Mouse (Mus musculus) stomach, embryonic 14.5 days (tissue): Measurements from ENCODE around the gene Ank2. TPM values are rescaled to one million over a fixed set of nuclear protein-coding genes. Genes with fewer than 3 reads are reported as not detected.

ENCODE experiments used
- ATAC-seq: fragments of 200-750 bp; cut with Nextera tagmentation; 2 replicates; pipeline ENCODE4 v1.8.0; 2017; ENCODE audit warnings: low read depth, moderate TSS enrichment; ENCODE audit not compliant: insufficient number of reproducible peaks, insufficient read depth, low FRiP score
- H3K27ac ChIP-seq: fragments of 300-500 bp; sonication (generic); 2 replicates; pipeline ENCODE4 v1.5.1; 2014; ENCODE audit warnings: mild to moderate bottlenecking, low read length, moderate library complexity, mixed read lengths
- H3K27me3 ChIP-seq: fragments of 300-500 bp; sonication (generic); 2 replicates; pipeline ENCODE4 v1.6.1; 2014; ENCODE audit warnings: low read length, control low read depth, mixed read lengths; ENCODE audit not compliant: control insufficient read depth, insufficient read depth
- H3K36me3 ChIP-seq: fragments of 300-500 bp; sonication (generic); 2 replicates; pipeline ENCODE4 v1.6.1; 2014; ENCODE audit warnings: mild to moderate bottlenecking, control low read depth, low read length, moderate library complexity, mixed read lengths; ENCODE audit not compliant: control insufficient read depth, insufficient read depth
- H3K4me1 ChIP-seq: fragments of 300-500 bp; sonication (generic); 2 replicates; pipeline ENCODE4 v1.6.1; 2014; ENCODE audit warnings: low read length, control low read depth, mixed read lengths; ENCODE audit not compliant: control insufficient read depth, insufficient read depth
- H3K4me2 ChIP-seq: fragments of 300-500 bp; sonication (generic); replicated peaks from 2 replicates; pipeline ENCODE4 v1.6.1; 2014; ENCODE audit warnings: low read depth, low read length, control low read depth
- H3K4me3 ChIP-seq: fragments of 300-500 bp; sonication (generic); 2 replicates; pipeline ENCODE4 v1.5.1; 2014; ENCODE audit warnings: low read depth, low read length, control low read depth
- H3K9ac ChIP-seq: fragments of 300-500 bp; sonication (generic); replicated peaks from 2 replicates; pipeline ENCODE4 v1.6.1; 2014; ENCODE audit warnings: low read depth, mild to moderate bottlenecking, control low read depth, low read length, moderate library complexity, mixed read lengths
- H3K9me3 ChIP-seq: fragments of 300-500 bp; sonication (generic); 2 replicates; pipeline ENCODE4 v1.6.1; 2016; ENCODE audit warnings: low read depth, low read length, control low read depth; ENCODE audit not compliant: control insufficient read depth
- WGBS: fragments of 180-500 bp; shearing (Covaris S2); extraction: QIAGEN DNeasy Blood & Tissue Kit; methylation state at CpG from one replicate; pipeline ENCODE4 v1.1.7; 2014; 5-methylcytosine and 5-hydroxymethylcytosine counted together
- polyA plus RNA-seq: library from polyadenylated mRNA; unstranded; fragments of >200 nt; fragmentation: Nextera tagmentation; extraction: Ambion mirVana; gene quantifications from 2 replicates; pipeline ENCODE4 v1.2.1, GENCODE M21; 2014

Gene Ank2
- polyA plus RNA-seq, 1 experiment from 2014 or later, result 50.0 TPM

DNA sequence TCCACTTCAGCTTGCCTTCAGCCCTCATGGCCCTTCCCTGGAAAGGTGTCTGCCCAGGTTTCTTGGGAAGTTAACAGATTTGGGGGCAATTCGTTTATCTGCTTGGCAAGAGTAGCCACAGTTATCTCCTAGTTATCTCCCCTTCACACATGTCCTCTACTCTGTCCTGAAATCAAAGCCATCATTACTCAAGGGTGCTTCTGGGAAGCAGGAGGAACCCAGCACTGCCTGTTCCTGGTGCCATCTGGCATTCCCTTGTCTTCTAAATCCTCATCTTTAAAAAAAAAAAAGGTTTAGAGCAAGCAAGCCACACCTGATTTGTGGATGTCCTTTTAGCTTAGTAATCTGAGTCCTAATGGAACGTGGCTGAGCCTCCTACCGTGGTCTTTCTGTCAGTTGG lies 335.4 kb downstream of the Ank2 start:
- WGBS, result 46% methylated on average over 3 of the region's 3 CpGs
- H3K4me3 ChIP-seq, result no peak overlapping the region
- no peaks in the 10 kb centered on the region for H3K36me3 ChIP-seq
- ATAC-seq, result no peak
- no peaks in the 10 kb centered on the region for H3K9me3 ChIP-seq
- H3K27ac ChIP-seq, result no peak overlapping the region
- no peak overlapping the region for H3K4me2 ChIP-seq
- H3K27me3 ChIP-seq, result no peaks in the 10 kb centered on the region
- no peaks in the 10 kb centered on the region for H3K4me1 ChIP-seq
- H3K9ac ChIP-seq, result no peak overlapping the region

DNA sequence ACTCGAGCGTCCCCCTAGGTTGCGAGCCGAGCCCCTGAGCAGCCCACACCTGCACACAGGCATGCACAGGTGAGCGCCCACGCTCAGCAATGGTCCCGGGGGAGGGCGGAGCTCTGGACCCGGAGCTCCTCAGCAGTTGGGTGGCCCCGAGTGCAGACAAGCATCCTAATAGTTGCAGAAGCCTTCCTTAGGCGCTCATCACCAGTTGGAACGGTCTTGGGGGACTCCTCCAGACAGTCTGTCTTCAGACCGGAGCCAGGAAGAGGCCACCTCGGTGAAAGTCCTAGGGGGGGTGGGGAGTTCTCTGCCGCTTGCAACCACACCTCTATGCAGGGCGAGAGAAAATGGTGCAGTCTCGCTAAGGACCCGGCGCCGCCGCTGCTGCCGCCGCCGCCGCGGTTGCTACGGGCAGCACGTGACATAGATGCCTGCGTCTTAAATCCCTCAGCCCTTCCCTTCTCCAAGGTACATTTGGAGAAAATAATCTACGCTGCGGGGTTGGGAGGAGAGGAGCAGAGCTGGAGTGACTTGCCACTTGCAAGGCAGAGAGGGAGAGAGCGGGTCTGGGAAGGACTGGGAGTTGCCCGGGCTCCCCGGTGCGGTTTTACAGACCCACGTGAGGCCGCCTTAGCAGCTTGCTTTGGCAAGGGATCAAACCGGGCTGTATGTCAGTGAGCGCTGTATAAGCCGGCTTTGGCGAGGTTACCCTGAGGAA lies 337.0 kb downstream of the Ank2 start:
- H3K4me3 ChIP-seq, result peak overlapping the region; percentile 49
- WGBS, result under 1% methylated on average over 41 of the region's 41 CpGs
- peak overlapping the region; percentile 96 for H3K4me2 ChIP-seq
- H3K36me3 ChIP-seq, result no peaks in the 10 kb centered on the region
- peak; percentile 87 for ATAC-seq
- no peaks in the 10 kb centered on the region for H3K9me3 ChIP-seq
- no peaks in the 10 kb centered on the region for H3K27me3 ChIP-seq
- no peak overlapping the region for H3K9ac ChIP-seq
- H3K4me1 ChIP-seq, result no peaks in the 10 kb centered on the region
- no peak overlapping the region for H3K27ac ChIP-seq

DNA sequence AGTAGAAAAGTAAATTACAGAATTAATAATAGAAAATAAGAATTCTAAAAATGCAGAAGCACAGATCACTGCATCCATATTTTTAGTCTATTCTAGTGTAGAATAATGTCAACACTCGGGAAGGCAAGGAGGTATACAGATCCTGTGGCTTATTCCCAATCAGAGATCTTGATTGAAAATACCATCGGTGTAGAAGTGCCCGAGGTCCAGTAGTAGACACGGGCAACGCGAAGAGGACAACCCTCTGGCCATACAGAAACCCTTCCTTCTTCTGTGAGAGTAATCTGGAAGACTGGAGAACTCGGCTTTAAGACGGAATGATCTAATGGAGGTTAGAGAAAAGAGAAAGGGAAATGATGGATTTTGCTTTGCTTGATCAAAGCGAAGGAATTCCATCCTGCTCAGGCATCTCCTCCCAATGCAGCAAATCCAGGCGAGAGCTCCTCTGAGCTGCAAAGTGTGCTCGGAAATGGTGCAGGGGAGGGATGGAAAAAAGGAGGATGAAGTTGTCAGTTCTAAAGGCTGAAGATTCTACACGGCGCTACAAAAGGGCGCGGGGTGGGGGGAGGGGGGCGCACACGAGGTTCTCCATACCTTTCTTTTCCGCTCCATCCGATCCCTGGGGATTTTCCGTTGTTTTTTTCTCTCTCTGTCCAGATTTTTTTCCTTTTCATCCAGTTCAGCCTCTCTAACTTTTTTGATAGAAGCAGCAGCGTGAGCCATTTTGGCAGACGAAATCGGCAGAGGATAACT lies 337.9 kb downstream of the Ank2 start:
- Histone ChIP-seq H3K4me2 (peak overlapping the region; percentile 96), H3K9me3 (no peaks in the 10 kb centered on the region), H3K27ac (no peak overlapping the region), H3K4me3 (peak overlapping the region; percentile 49), H3K27me3 (no peaks in the 10 kb centered on the region), H3K9ac (no peak overlapping the region), H3K4me1 (no peaks in the 10 kb centered on the region), H3K36me3 (no peaks in the 10 kb centered on the region)
- peak; percentile 38; the same call in 1 of the 2 replicates for ATAC-seq
- WGBS, result 3% methylated on average over 23 of the region's 23 CpGs

DNA sequence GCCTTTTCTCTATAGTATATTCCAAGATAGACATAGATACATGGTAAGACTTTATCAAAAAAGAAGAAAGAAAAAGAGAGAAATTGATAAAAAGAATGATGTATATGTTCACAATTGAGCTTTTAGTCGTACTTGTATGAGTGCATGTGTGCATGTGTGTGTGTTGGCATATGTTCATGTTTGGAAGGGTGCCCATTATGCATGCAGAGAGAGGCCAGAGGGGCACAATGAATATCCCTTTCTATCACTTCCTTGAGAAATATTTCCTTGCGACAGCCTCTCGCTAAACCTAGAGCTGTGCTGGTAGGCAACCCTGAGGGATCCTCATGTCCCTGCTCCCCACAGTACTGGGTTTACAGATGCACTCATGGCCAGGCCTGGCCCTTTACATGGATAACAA lies 341.4 kb downstream of the Ank2 start:
- no peak for ATAC-seq
- Histone ChIP-seq H3K4me1 (no peaks in the 10 kb centered on the region), H3K9me3 (no peaks in the 10 kb centered on the region), H3K9ac (no peak overlapping the region), H3K4me3 (no peak overlapping the region), H3K27me3 (no peaks in the 10 kb centered on the region), H3K4me2 (no peak overlapping the region), H3K36me3 (no peaks in the 10 kb centered on the region), H3K27ac (no peak overlapping the region)
- WGBS, result 83% methylated on average over 3 of the region's 3 CpGs

DNA sequence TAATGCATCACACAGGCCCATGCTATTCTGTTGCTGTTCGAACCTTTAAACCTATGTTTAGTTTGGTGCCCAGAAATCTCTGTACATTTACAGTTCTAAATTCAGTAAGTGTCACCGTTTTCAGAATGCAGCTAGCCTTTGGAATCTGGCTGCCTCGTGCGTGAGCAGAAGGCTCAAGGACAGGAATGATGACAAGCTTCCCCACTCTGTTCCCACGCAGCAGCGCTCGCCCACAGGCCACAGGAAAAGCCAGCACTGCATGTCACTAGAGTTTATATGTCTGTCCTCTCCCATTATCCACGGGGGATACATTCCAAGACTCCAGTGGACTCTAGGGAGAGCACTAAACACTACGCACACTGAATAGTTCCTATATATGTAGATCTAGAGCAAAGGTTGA lies 343.1 kb downstream of the Ank2 start:
- Histone ChIP-seq H3K4me1 (no peaks in the 10 kb centered on the region), H3K27ac (no peak overlapping the region), H3K9me3 (no peaks in the 10 kb centered on the region), H3K27me3 (no peaks in the 10 kb centered on the region), H3K9ac (no peak overlapping the region), H3K4me2 (no peak overlapping the region), H3K4me3 (no peak overlapping the region), H3K36me3 (no peaks in the 10 kb centered on the region)
- no peak for ATAC-seq
- 87% methylated on average over 9 of the region's 9 CpGs for WGBS

DNA sequence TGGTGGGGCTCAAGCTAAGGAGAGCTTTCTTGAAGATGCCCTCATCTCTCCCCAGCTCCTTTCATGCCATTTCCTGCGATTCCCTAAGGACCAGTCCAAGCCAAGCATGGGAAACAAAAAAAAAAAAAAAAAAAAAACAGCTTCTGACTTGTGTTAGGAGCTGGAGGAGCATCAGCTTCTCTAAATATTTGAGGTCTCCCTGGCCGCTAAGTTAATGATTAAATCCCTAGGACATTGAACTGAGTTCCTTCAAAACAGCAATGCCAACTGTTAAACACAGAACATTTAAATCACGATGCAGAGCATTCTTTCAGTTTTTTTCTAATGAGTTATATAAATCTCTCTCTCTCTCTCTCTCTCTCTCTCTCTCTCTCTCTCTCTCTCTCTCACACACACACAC lies 345.3 kb downstream of the Ank2 start:
- ATAC-seq, result no peak
- Histone ChIP-seq H3K9me3 (no peaks in the 10 kb centered on the region), H3K4me3 (no peak overlapping the region), H3K27ac (no peak overlapping the region), H3K4me1 (no peaks in the 10 kb centered on the region), H3K36me3 (no peaks in the 10 kb centered on the region), H3K27me3 (no peaks in the 10 kb centered on the region), H3K9ac (no peak overlapping the region), H3K4me2 (no peak overlapping the region)
- WGBS, result 59% methylated on average over 3 of the region's 3 CpGs

DNA sequence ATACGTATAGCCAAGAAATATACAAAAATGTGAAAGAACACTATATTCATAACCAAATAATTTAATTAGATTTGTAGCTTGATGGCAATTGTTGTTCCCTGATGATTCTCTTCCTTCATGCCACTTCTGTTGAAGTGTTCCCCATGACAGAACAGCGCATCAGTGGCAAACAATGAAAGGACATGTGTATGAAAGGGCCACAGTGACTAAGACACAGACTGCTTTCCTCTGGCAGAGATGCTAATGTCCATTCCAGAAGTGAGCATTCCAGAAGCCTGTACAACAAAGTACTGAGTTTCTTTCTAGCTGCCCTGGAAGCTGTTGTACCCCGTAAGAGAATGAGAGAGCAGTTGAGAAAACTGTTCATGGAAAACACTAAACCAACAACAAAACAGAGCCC lies 345.7 kb downstream of the Ank2 start:
- Histone ChIP-seq H3K9me3 (no peaks in the 10 kb centered on the region), H3K4me3 (no peak overlapping the region), H3K9ac (no peak overlapping the region), H3K36me3 (no peaks in the 10 kb centered on the region), H3K27me3 (no peaks in the 10 kb centered on the region), H3K4me1 (no peaks in the 10 kb centered on the region), H3K4me2 (no peak overlapping the region), H3K27ac (no peak overlapping the region)
- 90% methylated on average over 3 of the region's 3 CpGs for WGBS
- no peak for ATAC-seq

DNA sequence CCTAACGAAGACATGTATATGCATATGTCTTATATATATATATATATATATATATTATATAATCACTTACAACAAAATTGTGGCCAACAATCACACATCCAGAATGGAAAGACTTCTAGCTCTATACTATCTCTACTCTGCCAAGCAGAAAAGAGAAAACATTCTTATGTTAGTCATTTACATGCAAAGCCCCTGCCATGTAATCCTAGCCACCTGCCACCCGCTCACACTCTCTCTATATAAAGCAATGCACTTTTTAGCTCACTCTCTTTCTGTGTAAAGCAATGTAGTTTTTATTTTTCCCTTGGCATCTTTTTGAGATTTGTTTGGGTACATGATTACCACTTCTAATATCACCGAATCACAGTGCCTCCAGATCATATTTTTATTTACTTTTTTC lies 350.5 kb downstream of the Ank2 start:
- Histone ChIP-seq H3K4me3 (no peak overlapping the region), H3K4me2 (no peak overlapping the region), H3K9me3 (no peaks in the 10 kb centered on the region), H3K27me3 (no peaks in the 10 kb centered on the region), H3K9ac (no peak overlapping the region), H3K27ac (no peak overlapping the region), H3K36me3 (no peaks in the 10 kb centered on the region), H3K4me1 (no peaks in the 10 kb centered on the region)
- no peak for ATAC-seq
- WGBS, result 84% methylated on average over 3 of the region's 3 CpGs
